Mouse (Mus musculus) large intestine, adult 2 months (tissue): ENCODE data around the gene Gm10024. TPM values are rescaled to one million over a fixed set of nuclear protein-coding genes. Genes with fewer than 3 reads are reported as not detected.
"Not testable (repeated sequence)": the region's sequence is repeated elsewhere in the genome, so short reads cannot be mapped to it uniquely, and the experiment has no call there.

Experiments used
- DNase-seq: peaks from one replicate; pipeline ENCODE4 v3.0.0-alpha.2; 2012; ENCODE audit warnings: low read depth, low spot score
- WGBS: fragments of 180-500 bp; shearing (Covaris S2); methylation state at CpG from one replicate; pipeline ENCODE4 v1.1.7; 2018; 5-methylcytosine and 5-hydroxymethylcytosine counted together
- polyA plus RNA-seq: library from polyadenylated mRNA; depleted of rRNA; stranded (reverse); fragments of >200 nt; gene quantifications from 2 replicates; pipeline ENCODE4 v1.2.3, GENCODE M21; 2012; rRNA removed

Gm10024 gene
- polyA plus RNA-seq, 1 experiment: not detected

DNA sequence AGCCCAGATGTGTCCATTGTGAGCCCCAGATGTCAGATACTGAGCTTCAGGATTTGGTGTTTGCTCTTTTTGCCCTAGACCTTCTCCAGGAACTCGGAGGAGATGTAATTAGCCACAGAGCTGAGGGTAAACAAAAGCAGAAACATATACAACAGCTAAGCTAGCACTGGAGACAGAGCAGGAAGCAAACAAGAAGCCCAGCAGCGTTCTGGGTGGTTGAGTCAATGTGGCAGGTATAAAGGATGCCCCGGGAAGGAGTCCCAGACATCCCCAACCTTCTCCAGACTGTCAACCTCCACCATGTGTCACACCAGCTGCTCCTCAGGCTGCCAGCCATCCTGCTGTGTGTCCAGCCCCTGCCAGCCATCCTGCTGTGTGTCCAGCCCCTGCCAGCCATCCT is 14.9 kb downstream of the Gm10024 start, which contains the start of gene Gm10100:
Gm10100 (plus strand) TSS at position 301 of the 400 bp plus-strand sequence.
- no peak for DNase-seq
- 14% methylated on average over 3 of the region's 3 CpGs for whole genome bisulfite sequencing

DNA sequence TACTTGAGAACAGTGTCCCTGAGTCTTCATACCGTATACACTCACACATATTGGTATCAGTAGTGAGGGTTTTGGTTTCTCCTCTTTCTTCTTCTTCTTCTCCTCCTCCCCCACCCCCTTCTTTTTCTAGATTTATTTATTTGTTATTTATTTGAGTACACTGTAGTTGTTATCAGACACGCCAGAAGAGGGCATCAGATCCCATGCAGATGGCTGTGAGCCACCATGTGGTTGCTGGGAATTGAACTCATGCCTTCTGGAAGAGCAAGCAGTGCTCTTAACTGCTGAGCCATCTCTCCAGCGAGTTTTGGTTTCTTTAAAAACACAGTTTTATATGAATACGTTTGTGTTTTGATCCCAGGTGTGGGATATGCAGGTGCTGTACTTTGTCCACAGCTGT is 17.0 kb downstream of the Gm10024 start:
- 46% methylated on average over 4 of the region's 4 CpGs for WGBS
- DNase-seq: no peak

DNA sequence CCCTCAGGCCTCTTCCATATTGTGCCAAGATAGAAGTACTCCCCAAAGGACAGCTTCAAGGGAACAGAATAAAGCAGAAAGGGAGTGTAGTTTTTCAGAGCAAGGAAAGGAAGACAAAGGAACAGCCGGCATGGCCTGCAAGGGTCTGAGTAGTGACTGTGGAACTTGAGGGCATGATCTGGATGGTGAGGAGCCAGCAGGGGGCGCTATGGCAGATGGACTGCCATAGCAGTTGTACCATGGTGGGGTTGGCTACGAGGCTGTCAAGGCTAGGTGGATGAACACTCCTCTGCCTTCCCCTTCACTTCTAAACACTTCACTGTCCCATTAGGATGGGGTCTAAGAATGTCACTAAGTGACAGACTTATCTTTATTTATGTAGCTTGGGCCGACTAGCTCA is 18.0 kb downstream of the Gm10024 start:
- no peak for DNase-seq
- WGBS: 47% methylated on average over 4 of the region's 4 CpGs

DNA sequence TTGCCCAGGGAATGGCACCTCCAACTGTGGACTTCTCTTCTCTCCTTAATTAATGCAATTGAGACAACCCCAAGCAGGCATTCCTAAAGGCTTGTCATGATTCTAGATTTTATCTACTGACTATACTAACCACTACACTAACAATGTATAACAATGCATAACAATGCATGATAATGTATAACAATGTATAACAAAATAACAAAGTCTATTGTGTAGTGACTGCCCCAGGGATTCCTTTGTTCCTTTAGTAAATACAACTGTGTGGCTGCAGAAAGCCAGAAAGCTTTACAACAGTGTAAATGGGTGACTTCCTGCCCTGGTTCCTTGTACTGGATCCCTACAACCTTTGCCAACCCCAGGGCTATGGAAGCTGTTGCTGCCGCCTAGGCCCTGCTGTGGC is 24.7 kb downstream of the Gm10024 start:
- DNase-seq: no peak
- WGBS: 97% methylated on average over 1 of the region's 1 CpGs

DNA sequence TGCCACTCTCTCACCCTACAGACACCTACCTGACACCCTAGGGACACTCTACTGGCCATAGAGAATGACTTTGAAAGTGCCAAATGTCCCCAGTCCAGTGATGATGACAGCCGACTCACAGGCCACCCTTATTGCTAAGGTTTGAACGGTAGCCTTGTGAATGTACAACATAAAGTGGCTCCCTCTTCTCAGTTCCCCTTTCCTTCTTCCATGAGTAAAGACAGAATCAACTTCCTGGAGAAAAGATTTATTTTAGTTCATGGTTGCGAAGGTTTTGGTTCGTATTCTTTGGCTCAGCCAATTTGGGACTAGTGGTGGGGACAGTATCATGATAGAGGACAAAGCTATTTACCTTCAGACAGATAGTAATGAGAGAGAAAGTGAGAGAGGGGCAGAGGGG is 27.7 kb downstream of the Gm10024 start:
- DNase-seq: no peak
- 75% methylated on average over 4 of the region's 4 CpGs for WGBS

DNA sequence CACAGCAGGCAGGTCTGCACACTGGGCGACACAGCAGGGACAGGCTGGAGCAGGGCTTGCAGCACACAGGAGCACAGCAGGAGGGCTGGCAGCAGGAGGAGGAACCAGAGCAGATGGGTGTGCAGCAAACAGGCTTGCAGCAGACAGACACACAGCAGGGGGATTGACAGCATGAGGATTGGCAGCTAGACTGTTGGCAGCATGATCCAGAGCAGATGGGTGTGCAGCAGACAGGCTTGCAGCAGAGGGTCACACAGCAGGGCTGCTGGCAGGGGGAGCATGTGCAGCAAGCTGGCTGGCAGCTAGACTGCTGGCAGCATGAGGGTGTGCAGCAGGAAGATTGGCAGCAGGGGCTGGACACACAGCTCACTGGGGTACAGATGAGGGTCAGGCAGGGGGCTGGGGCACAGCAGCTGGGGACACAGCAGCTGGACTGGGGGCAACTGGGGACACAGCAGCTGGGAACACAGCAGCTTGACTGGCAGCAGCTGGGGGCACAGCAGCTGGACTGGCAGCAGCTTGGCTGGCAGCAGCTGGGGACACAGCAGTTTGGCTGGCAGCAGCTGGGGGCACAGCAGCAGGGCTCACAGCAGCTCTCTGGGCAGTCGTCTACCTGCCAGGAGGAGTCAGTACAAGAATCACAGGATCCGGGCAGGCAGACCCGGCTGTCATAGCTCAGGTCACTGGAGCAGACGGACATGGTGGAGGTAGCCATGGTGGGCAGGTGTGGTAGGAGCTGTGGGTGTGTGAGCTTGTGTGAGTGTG is 30.8 kb downstream of the Gm10024 start, which contains the start of gene Gm18596:
Gm18596 (minus strand) TSS at position 715 of the 765 bp plus-strand sequence.
- WGBS: 48% methylated on average over 5 of the region's 5 CpGs
- DNase-seq: not testable (repeated sequence)

DNA sequence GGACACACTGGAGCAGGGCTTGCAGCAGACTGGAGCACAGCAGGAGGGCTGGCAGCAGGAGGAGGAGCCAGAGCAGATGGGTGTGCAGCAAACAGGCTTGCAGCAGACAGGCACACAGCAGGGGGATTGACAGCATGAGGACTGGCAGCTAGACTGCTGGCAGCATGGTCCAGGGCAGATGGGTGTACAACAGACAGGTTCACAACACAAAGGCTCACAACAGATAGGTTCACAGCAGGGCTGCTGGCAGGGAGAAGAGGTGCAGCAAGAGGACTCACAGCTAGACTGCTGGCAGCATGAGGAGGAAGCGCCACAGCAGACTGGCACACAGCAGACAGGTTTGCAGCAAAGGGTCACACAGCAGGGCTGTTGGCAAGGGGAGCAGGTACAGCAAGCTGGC is 39.4 kb downstream of the Gm10024 start:
- not testable (repeated sequence) for DNase-seq
- 84% methylated on average over 1 of the region's 1 CpGs for WGBS

DNA sequence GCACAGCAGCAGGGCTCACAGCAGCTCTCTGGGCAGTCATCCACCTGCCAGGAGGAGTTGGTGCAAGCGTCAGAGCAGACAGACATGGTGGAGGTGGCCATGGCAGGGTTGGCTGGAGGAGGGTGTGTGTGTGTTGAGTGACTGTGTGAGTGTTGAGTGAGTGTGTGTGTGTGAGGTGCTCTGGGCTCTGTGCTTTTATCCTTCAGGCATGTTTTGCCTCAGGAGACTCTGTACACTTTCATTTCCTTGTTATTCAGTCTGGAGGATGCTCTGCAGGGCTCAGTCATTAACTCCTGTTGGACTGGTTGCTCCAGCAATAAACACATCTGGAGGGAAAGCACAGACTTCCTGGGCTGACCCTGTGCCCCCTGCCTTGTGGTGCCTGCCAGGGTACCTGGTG is 40.0 kb downstream of the Gm10024 start, which contains the start of gene Gm9736:
Gm9736 (minus strand) TSS at position 101 of the 400 bp plus-strand sequence.
- WGBS: 53% methylated on average over 1 of the region's 1 CpGs
- DNase-seq: not testable (repeated sequence)

DNA sequence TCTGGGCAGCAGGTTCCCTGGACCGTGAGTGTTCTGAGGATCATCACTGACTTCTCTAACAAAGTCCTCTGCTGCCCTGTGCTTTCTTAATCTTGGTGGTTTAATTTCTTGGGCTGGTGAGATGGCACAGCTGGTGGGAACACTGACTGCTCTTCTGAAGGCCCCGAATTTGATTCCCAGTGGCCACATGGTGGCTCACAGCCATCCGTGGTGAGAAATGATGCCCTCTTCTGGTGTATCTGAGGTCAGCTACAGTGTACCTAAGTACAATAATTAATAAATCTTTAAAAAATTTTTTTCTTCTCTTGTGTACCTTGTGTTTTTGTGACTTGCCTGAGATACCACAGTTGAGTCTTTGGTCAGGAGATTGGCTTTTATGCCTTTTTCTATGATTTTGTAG is 41.1 kb downstream of the Gm10024 start:
- WGBS: 49% methylated on average over 3 of the region's 3 CpGs
- DNase-seq: not testable (repeated sequence)

DNA sequence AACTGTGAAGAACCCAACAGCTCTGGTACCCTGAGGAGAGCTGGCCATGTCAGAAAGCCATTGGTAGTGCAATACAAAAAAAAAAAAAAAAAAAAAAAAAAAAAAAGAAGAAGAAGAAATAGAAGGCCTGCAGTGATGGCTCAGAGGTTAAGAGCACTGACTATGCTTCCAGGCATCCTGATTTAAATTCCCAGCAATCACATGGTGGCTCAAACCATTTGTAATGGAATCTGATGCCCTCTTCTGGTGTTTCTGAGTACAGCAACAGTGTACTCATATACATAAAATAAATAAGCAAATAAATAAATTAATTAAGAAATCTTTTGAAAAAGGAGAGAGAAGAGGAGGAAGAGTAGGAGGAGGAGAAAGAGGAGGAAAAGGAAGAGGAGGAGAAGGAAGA is 42.2 kb downstream of the Gm10024 start:
- no peak for DNase-seq

DNA sequence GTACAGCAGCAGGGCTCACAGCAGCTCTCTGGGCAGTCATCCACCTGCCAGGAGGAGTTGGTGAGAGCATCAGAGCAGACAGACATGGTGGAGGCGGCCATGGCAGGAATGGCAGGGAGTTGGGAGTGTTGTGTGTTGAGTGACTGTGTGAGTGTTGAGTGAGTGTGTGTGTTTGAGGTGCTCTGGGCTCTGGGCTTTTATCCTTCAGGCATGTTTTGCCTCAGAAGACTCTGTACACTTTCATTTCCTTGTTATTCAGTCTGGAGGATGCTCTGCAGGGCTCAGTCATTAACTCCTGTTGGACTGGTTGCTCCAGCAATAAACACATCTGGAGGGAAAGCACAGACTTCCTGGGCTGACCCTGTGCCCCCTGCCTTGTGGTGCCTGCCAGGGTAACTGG is 48.3 kb downstream of the Gm10024 start, which contains the start of gene Gm3233:
Gm3233 (minus strand) TSS at position 101 of the 400 bp plus-strand sequence.
- WGBS: 20% methylated on average over 1 of the region's 1 CpGs

More for the DNA sequence above, 48.3 kb downstream of the Gm10024 start, which contains the start of gene Gm3233:
- DNase-seq: not testable (repeated sequence)

Other genes with a start within 250 kb of the Gm10024 start
- 31.2 and 32.0 TPM in 2 replicates for gene Fam207a, start 195.7 kb upstream of the Gm10024 start, polyA plus RNA-seq
- 19.2 and 25.3 TPM in 2 replicates for gene Itgb2, start 181.2 kb upstream of the Gm10024 start, polyA plus RNA-seq
- 158 and 222 TPM in 2 replicates for gene Pttg1ip, start 129.7 kb upstream of the Gm10024 start, polyA plus RNA-seq
- gene Sumo3, start 105.4 kb upstream of the Gm10024 start, polyA plus RNA-seq: 293 and 338 TPM in 2 replicates
- not detected in 2 replicates for gene Gm49325, start 105.3 kb upstream of the Gm10024 start, polyA plus RNA-seq
- gene Ube2g2, start 89.2 kb upstream of the Gm10024 start, polyA plus RNA-seq: 27.7 and 31.4 TPM in 2 replicates
- 0.52 and 0.94 TPM in 2 replicates for gene Tspear, start 24.9 kb upstream of the Gm10024 start, polyA plus RNA-seq
- gene Gm19402, start 20.7 kb upstream of the Gm10024 start, polyA plus RNA-seq: not detected in 2 replicates
- gene Gm9508, start 14.2 kb upstream of the Gm10024 start, polyA plus RNA-seq: not detected in 2 replicates
- not detected in 2 replicates for gene Gm10272, start 4.8 kb upstream of the Gm10024 start, polyA plus RNA-seq
- gene Gm10142, start 4.3 kb downstream of the Gm10024 start, polyA plus RNA-seq: not detected in 2 replicates
- not detected in 2 replicates for gene Krtap12-1, start 9.1 kb downstream of the Gm10024 start, polyA plus RNA-seq
- gene Gm10100, start 15.0 kb downstream of the Gm10024 start, polyA plus RNA-seq: not detected in 2 replicates
- gene Gm18596, start 31.2 kb downstream of the Gm10024 start, polyA plus RNA-seq: not detected in 2 replicates
- gene Gm9736, start 39.9 kb downstream of the Gm10024 start, polyA plus RNA-seq: not detected in 2 replicates
- gene Gm3233, start 48.2 kb downstream of the Gm10024 start, polyA plus RNA-seq: not detected in 2 replicates
- not detected in 2 replicates for gene Gm3238, start 59.9 kb downstream of the Gm10024 start, polyA plus RNA-seq
- not detected in 2 replicates for gene Gm7138, start 65.5 kb downstream of the Gm10024 start, polyA plus RNA-seq
- not detected in 2 replicates for gene Gm3250, start 71.1 kb downstream of the Gm10024 start, polyA plus RNA-seq
- gene Gm7137, start 76.7 kb downstream of the Gm10024 start, polyA plus RNA-seq: not detected in 2 replicates
- gene Gm9639, start 83.6 kb downstream of the Gm10024 start, polyA plus RNA-seq: not detected in 2 replicates
- not detected in 2 replicates for gene Gm19668, start 87.7 kb downstream of the Gm10024 start, polyA plus RNA-seq
- gene Gm9507, start 100.4 kb downstream of the Gm10024 start, polyA plus RNA-seq: not detected in 2 replicates
- gene Gm2696, start 103.2 kb downstream of the Gm10024 start, polyA plus RNA-seq: not detected in 2 replicates
- not detected in 2 replicates for gene Krtap10-4, start 115.6 kb downstream of the Gm10024 start, polyA plus RNA-seq
- gene Krtap10-10, start 124.5 kb downstream of the Gm10024 start, polyA plus RNA-seq: not detected in 2 replicates
- gene Gm36176, start 135.3 kb downstream of the Gm10024 start, polyA plus RNA-seq: not detected in 2 replicates
- not detected in 2 replicates for gene Gm10318, start 141.4 kb downstream of the Gm10024 start, polyA plus RNA-seq
- not detected in 2 replicates for gene Gm3285, start 150.5 kb downstream of the Gm10024 start, polyA plus RNA-seq
- 6.4 and 6.8 TPM in 2 replicates for gene Lrrc3, start 191.1 kb downstream of the Gm10024 start, polyA plus RNA-seq